Mouse (Mus musculus): ENCODE results near the gene Sebox.
"Not testable (repeated sequence)": the region's sequence is repeated elsewhere in the genome, so short reads cannot be mapped to it uniquely, and the experiment has no call there.

The Sebox gene

DNA sequence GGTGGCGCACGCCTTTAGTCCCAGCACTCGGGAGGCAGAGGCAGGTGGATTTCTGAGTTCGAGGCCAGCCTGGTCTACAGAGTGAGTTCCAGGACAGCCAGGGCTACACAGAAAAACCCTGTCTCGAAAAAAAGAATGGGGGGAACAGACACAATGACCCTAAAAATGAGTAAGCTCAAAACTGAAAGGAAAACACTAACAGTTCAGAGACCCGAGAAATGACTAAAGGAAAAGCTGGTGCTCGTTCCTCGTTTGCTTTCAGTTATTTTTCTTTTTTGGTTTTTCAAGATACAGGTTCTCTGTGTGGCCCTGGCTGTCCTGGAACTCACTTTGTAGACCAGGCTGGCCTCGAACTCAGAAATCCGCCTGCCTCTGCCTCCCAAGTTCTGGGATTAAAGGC, 28.3 kb downstream of the Sebox start:
- in situ Hi-C loops (cut with MboI; ENCODE audit: unreplicated experiment in 2 of 2), result not testable (repeated sequence)

DNA sequence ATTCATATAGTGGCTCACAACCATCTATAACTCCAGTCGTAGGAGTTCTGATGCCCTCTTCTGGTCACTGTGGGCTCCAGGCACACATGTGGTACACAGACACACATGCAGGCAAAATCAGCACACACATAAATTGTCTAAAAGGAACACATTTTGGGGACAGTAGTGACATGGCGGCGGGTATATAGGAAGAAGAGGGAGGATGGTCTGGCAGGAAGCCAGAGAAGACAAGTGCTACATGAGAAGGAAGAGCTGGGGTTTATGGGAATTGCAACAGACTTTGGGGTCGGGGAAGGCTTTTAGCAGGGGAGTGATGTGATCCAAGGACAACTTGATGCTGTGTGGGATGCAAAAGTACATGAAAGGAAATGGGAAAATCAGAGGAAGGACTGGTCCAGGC, 31.3 kb downstream of the Sebox start:
- in situ Hi-C loops (cut with MboI; ENCODE audit: unreplicated experiment in 2 of 2), result no loop called here

DNA sequence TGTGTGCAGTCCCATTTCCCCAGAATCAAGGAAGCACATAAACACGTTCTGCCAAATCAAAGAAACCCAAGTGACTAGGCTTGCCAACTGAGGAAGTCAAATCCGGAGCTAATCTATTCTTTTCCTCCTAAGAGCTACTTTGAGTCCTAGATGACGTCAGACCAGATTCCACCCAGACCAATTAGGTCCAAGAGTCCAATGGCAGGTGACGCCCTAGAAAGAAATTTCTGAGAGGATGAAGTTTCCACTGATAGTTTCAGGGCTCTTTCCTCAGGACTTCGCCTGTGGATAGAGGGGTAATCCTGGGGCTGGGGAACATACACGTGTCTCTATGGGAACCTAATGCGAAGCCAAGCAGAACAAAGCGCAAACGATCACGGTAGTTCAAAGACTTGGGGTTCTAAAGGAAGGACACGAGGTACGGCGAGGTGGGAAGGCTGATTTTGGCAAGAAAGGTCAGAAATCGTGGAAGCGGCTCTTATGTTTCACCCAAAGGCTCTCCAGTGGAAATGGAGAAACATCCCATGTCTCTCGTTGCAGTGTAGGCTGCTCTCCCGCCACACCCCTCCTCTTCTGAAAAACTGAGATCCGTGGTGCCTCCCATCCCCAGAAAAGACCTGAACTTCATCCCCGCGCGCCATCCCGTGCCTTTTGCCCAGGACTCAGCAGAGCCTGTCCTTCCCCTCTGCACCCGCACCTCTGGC, 32.3 kb downstream of the Sebox start:
- in situ Hi-C loops (cut with MboI; ENCODE audit: unreplicated experiment in 2 of 2), result no loop called here

DNA sequence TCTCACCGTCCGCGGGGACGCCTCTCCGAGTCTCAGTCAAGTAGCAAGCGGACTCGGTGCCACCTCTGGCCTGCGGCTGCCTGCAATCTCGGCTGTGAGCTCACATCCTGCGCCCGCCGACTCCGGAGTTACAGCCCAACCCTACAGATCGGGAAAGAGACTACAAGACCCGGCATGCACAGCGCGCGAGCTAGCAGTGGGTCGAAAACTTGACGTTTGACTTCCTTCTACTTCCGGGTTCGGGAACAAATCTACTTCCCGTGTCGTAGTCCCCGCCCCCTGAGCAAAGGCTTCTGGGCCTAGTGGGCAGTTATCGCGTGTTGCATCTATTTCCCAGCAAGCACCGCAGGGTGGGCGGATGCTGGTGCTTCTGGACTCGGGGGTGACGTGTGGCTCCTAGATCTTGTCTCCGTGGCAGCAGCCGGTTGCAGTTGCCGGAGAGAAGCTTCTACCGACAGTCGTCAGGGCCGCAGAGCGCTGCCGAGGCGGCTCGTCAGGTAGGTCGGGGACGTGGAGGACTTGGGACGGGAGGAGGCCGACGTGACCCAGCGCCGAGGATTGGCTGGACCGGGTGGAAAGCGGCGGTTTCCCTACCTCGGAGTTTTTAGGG, 32.9 kb downstream of the Sebox start, which contains the start of the genes Tnfaip1 and Ift20:
Gene Tnfaip1, minus strand, starts transcription at position 253 of the 610 bp plus-strand sequence.
Gene Ift20, plus strand, starts transcription at position 282 of the 610 bp plus-strand sequence.
- in situ Hi-C loops (cut with MboI; ENCODE audit: unreplicated experiment in 2 of 2), result no loop called here

DNA sequence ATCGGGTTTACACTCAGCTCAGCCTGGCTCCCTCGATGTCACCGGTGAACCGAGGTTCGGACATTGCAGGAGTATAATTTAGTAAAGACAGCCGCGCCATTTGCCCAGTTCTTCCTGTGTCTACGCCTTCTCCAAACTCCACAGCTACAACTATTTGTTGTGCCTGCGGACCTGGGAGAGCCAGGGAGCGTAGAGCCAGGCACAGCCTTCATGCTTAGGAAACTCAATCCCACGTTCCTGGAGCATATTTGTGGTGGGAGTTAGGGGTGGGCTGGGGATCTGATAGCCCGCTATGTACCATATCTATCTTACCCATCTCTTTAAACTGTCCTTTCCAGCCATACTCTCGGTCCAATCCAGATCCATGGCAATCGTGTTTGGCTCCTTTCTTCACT, 33.4 kb downstream of the Sebox start:
- in situ Hi-C loops (cut with MboI; ENCODE audit: unreplicated experiment in 2 of 2), result no loop called here

DNA sequence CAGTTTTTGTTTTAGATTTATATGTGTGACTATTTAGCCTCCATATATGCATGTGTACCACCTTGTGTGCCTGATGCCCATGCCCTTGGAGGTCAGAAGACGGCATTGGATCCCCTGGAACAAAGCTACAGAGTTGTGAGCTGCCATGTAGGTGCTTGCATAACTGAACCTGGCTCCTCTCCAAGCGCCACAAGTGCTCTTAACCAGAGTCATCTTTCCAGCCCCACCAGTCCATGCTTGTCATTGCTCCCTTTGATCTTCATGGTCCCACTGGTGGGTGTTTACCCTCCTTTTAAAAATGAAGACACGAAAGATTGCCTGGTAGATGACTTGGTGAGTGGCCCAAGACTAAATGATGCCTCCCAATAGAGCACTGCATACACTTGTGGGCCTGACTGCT, 37.1 kb downstream of the Sebox start:
- in situ Hi-C loops (cut with MboI; ENCODE audit: unreplicated experiment in 2 of 2), result no loop called here

DNA sequence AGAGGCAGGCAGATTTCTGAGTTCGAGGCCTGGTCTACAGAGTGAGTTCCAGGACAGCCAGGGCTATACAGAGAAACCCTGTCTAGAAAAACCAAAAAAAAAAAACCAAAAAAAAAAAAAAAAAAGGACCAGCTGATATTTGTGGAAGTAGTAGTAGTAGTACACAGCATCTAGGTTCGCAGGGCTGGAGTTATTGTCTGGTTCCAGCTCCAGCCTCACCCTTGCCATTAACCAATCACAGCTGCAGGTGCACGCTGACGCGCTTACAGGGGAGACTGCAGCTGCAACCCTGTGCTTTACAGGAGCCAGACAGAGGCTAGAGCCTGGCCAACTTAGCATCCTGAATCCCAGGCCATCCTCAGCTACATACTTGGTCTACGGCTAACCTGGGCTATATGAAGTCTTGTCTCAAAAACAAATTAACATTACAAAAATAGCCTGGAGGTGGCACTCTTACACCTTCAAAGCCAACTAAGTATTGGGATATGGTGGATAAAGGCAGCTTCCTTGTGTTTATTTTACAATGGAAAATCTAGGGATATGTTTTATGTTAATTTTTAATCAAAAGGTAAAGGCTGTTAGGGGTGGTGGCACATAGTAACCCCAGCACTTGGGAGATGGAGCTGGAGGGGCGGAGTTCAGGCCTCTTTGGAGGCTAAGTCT, 41.3 kb downstream of the Sebox start:
- in situ Hi-C loops (cut with MboI; ENCODE audit: unreplicated experiment in 2 of 2), result no loop called here

DNA sequence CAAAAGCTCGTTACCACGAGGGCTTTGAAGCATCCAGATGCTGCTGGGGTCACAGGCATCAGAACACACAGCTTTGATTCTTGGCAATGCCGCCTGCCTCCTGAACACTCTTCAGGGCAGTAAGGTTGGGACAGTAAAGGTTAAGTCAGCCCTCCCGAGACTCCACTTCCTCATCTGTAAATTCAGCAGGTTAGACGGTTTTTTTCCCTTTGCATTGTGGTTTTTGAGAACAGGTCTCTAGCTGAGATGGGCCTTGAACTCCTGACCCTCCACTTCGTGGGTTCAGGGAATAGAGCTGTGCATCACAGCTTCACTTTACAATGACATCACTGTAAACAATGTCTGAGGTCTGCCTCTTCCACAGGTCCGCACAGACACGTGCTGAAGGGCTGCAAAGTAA, 41.9 kb downstream of the Sebox start:
- in situ Hi-C loops (cut with MboI; ENCODE audit: unreplicated experiment in 2 of 2), result no loop called here

DNA sequence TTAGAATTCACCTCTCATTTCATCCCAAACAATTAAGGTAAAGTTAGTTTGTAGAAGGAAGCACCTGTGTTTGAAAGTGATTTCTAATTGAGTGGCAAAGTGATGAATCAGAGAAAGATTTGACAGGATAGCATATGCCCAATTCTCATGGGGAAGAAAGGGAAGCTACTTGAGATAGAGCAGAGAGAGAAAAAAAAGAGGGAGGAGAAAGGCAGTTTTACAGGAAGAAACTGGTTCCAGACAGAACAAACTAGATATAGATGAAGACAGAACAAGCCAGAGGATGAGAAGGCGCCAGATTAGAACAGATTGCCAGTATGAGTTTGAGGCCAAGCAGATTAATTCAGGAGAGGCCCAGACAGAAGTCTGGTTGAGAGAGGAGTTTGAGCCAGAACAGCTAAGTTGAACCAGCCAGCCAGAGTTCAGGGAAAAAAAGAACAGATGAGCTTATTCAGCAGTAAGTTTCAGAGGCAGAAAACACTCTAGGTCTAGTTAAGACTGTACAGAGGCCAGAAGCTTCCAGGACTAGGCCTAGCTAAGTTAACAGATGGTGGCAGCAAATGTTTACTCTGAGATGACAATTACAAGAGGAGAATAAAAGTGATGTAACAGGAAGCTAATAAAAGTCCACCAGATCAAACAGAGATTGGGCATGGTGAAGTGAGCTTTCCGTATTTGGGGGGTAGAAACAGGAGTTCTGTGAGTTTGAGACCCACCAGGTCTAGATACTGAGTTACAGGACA, 44.6 kb downstream of the Sebox start:
- in situ Hi-C loops (cut with MboI; ENCODE audit: unreplicated experiment in 2 of 2), result no loop called here

DNA sequence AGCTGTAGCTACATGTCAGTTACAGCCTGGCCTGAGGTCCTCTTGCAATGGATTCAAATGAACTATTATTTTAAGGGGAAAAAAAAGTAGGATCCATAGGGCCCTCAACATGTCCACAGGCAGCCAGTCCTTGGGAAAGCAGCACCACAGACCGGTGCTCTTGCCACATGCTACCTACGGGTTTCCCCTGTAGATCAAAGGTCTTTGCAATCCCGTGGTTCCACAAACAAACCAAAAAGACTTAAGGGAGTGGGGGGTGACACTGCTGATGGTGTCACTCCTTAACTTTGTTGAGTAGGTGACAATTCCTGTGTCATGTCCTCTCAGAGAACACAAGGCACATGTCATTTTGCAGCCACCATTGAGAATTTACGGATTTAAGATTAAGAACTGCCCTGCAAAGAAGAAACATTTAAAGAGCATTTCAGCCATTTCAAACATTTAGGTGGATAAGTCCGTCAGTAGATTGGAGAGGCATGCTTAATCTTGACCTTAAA, 46.3 kb downstream of the Sebox start:
- in situ Hi-C loops (cut with MboI; ENCODE audit: unreplicated experiment in 2 of 2), result no loop called here

DNA sequence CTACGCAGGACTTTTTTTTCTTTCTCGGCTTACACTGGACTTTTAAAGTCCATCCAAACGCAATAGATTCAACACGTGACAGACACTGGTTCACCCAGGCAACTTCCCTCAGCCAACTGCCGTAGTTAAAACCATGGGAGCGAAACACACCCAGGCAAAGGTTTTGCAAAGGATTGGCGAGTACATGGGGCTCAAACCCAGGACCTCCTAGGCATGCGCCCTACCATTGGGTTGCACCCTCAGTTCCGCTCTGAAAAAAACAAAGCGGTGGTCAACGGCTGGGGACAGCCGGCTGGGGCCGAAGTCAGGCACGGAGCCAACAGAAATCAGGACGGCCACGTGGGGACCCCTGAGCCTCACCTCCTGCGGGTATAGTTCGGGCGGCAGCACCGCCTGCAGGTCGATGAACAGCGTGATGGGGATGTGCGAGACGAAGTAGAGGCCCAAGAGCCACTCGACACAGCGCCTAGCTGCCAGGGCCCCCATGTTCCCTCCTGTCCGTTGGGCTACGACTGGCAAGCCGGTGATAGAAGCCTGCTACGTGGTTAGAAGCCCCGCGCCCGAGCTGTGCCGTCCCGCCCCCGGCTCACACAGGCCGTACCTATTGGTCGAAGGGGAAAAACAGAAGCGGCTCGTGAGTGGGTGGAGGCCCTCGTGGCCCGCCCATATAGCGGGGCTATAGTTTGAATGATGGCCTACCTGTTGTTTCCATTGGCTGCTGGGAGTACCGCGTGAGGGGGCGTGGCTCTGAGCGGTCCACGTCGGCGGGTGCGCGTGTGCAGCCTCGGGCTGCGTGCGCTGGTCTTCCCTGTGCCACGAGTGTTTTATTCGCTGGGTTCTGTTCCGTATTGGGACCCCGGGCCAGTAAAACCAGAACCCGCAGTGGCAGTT, 47.2 kb downstream of the Sebox start, which contains the start of gene Tmem97:
Gene Tmem97, minus strand, starts transcription at position 610 of the 891 bp plus-strand sequence.
- in situ Hi-C loops (cut with MboI; ENCODE audit: unreplicated experiment in 2 of 2), result no loop called here

DNA sequence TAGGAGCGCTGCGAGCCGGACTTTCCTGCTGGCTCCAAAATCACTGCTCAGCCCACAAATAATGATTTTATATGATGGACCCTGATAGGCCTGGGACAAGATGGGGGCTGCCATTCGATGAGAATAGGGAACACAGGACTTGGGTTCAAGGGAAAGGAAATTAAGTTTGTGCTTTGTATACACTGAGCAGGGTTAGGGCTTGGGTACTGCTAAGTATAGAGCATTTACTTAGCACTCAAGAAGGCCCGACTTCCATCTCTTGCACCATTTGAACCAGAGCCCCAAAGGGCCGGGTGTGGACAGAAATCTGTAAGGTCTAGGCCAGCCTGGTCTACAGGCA, 47.8 kb downstream of the Sebox start:
- in situ Hi-C loops (cut with MboI; ENCODE audit: unreplicated experiment in 2 of 2), result no loop called here
